Mouse (Mus musculus): ENCODE measurements at regions not wholly inside any gene's neighbourhood (a gene's known extent, or its start where the extent isn't known, plus 50 kb on each side); places are given as distances from the start of the nearest gene placed in this dataset.

GRCm38 (mm10) chr2:148493281-148493680, 49.9 kb upstream of the Cd93 start:
- ATAC-seq (ENCODE audit: insufficient read depth, low FRiP score, low TSS enrichment) (no peak), DNase-seq (ENCODE audit: low spot score) (no peak)
- H3K9me3 ChIP-seq (ENCODE audit: control insufficient read depth, low read length): no peaks in the 10 kb centered on the region
- no peak overlapping the region for H3K27ac ChIP-seq (ENCODE audit: low read depth, low read length)
- H3K4me1 ChIP-seq (ENCODE audit: control insufficient read depth, insufficient read depth, low read length): no peaks in the 10 kb centered on the region
- no peaks in the 10 kb centered on the region for H3K27me3 ChIP-seq (ENCODE audit: control insufficient read depth, insufficient read depth, low read length)
- H3K4me2 ChIP-seq (ENCODE audit: low read depth): no peak overlapping the region
- no peaks in the 10 kb centered on the region for H3K36me3 ChIP-seq (ENCODE audit: control insufficient read depth, insufficient read depth, low read length)
- no peak overlapping the region for H3K4me3 ChIP-seq (ENCODE audit: low read depth, low read length)
- no peak overlapping the region for H3K9ac ChIP-seq (ENCODE audit: low read length)

All from neural tube, embryonic 11.5 days (tissue).